Mouse (Mus musculus): ENCODE measurements around the gene Gm44965.

The Gm44965 gene

DNA sequence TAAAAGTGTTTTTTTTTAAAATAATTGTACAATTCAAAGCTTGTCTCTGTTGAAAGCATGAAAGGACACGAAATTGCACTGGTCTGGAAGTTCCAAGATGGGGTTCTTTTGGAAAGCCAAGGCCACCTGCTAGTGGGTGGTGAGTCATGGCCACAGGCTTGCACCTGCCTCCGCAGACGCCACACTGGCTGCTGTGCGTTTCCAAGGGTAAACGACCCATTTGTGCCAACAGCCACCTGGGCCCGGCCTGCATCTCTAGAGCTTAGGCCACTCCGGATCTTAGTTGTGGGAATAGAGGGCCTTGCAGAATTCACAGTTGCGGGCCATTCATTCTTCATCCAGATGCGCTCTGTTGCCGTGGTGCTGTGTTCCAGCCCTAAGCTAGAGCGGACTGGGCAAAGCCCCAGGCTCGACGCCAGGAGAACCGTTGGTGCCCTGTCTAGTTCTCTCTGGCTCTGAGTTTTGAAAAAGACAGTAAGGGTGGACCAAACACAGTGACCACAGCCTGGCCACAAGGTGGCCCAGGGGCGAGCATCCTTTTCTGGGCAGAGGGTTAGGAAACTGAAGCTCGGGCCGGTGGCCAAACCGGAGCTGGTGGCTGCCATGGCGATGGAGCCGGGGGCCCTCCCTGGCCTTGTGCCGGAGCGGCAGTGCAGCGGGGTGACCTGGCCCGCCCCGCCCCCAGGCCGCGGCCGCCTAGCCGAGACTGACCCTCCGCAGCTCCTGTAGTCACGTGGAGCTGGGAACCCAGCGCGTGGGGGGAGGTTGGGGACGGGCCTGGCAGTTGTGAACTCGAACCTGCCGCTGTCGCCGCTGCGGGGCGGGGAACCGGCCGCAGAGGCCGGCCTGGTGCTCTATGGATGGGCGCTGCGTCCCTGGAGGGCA is at the start of gene Gm44965, which contains the start of gene Repin1:
Gm44965 (plus strand) TSS at position 784 of the 885 bp plus-strand sequence.
Repin1 (plus strand) TSS at position 726 of the 885 bp plus-strand sequence.
- peak; percentile 92 for DNase-seq

DNA sequence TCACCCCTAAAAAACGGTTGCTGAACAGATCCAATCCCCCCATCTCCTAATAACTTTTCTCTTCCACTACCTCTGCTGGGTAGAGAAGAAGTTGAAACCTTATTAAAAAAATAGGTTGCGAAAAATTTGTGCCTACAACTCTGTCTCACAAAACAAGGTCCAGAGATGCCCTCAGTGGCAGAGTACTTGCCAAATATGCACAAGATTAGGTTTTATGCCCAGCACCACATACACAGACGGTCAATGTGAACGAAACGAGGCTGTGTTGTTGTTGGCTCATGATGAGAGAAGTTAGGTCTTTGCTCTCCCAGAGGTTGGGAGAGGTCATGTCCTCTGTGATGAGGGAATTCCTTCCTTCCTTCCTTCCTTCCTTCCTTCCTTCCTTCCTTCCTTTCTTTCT is 48.5 kb upstream of the Gm44965 start:
- no peak for DNase-seq

GRCm38 (mm10) chr6:48546271-48546670 is 47.5 kb upstream of the Gm44965 start:
- DNase-seq = no peak

DNA sequence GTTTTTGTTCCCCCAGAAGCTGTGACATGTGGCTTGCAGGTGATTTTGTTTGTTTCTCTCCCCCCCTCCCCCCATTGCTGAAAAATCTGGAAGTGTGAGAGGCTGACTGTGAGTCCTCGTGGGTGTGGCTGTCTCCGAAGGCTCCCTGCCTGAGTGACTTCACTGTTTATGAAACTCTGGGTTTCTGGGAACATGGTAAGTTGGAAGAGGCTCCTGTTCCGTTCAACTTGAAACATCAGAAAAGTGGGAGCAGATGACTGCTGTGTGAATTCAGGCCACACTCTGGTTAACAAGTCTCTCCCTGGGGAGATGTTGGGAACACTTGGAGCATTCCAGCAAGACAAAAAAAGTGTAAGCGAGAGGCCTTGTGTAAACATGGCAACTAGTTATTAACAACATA is 46.9 kb upstream of the Gm44965 start:
- DNase-seq = no peak

- no peak for DNase-seq
Observed at GRCm38 (mm10) chr6:48548314-48548713, 45.4 kb upstream of the Gm44965 start.

GRCm38 (mm10) chr6:48552918-48553317 is 40.8 kb upstream of the Gm44965 start:
- no peak for DNase-seq

DNA sequence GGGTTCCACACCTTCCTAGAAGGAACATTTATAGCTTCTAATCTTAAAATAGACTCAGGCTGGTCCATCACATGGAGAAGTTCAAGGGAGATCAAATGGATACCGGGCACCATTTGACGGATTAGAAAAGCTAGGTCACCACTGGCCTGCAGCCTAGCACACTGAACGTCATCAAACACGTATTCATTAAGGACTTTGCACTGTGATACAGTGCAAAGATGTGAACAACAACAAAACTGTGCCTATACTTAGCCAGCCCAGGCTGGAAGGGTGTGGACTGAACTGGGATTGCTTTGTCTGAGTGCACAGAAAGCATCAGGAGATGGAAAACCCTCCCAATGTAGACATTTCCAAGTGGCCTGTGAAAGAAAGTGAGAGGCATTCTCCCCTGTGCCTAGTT is 39.9 kb upstream of the Gm44965 start:
- no peak for DNase-seq

DNA sequence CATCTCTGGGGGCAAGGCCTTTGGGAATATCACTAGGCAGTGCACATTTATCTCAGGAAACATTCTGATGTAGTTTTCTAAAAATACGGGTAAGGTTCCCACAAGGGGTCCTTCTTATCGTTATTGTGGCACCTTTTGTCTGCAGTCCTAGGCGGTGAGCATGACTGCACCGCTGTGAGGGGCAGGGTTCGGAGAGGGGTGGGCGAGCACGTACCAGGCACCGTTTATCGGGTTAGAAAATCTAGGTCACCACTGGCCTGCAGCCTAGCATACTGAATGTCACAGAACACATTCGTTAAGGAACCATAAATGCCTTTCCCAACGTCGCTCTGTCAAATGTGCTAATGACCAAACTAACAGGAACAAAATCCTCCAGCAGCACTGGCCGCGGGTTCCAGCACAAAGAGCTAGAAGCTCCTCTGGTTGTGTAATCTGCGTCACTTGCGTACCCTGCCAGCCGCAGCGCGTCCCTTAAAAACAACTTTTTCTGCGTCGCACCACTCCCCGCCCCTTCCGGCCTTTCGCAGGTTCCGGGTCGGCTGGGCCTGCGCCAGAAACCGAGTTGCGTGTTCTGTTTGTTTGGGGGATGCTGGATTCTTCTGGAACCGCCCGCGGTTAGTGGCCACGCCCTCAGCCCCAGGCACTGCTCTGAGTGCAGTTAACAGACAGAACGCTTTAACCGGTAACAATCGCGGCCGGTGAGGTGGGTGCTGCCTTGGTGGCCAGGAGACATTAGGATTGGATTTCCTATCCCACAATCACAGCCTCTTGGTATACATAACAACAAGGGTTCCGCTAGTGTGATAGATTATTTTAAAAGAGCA is 39.2 kb upstream of the Gm44965 start, which contains the start of gene Lrrc61:
Lrrc61 (plus strand) TSS at position 517 of the 824 bp plus-strand sequence.
- peak; percentile 97 for DNase-seq

GRCm38 (mm10) chr6:48555104-48555890 is 38.4 kb upstream of the Gm44965 start:
- DNase-seq = peak; percentile 88

DNA sequence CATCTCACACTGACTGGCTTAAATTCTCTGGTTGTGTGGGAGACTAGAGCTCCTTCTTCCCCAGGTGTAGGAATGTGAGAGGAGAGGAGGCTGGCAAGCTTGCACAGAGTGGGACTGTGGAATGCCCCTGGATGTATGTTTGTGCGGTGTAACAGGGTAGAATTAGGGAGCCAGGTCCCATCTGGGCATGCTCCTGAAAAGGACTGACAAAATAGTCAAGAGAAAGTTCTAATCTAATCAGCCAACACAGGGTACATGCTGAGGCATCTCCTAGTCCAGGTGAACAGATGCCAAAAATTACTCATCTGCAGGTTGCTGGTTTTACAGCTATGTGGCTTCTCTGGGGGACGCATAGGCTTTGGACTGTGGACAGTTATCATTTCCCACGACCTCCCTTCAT is 37.8 kb upstream of the Gm44965 start:
- no peak for DNase-seq

DNA sequence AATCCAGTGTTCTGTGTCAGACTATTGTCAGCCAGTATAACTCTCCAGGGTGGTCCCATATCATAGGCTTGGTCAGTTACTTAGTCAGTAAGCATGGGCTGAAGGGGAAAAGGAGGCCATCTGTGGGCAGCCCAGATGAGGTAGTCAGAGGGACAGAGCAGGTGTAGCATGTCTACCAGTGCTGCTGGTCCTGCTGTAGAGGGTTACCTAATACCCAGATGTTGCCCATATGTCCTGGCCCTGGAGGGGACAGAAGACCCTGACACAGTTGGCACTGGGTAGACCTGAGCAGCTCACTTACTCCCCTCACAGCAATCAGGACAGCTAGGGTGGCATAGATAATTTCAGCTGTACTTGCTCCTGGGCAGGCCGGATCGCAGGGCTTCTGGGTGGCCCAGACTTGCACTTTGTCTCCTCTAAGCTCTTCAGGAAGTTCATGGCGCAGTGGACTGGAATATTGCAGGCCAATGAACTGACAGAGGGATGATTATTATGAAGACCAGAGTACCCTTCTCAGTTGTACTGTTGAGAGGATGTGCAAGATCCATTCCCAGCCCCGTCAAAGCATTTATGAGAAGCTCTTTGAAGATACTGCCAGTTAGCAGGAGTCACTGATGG is 27.9 kb upstream of the Gm44965 start:
- DNase-seq = no peak

GRCm38 (mm10) chr6:48566312-48566711 is 27.4 kb upstream of the Gm44965 start:
- no peak for DNase-seq

GRCm38 (mm10) chr6:48568036-48568984 is 25.4 kb upstream of the Gm44965 start:
- no peak for DNase-seq

- no peak for DNase-seq
Observed at GRCm38 (mm10) chr6:48569065-48569807, 24.5 kb upstream of the Gm44965 start.

DNA sequence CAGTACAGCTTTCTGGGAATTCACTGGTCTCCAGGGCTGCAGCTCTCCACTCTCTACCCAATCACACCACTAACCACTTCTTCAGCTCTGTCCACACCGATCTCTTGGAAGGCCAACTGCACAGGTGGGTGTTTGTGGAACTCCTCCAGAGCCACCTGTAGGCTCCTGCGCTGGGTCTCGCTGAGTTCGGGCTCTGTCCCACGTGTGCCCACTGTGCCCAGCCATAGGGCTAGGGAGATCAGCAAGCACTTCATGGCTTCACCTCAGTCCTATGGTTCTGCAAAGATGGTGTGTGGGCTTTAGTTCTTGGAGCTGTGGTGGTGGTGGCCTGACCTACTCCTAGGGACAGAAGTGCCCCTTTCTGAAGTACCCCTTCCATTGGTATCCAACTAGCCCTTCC is 21.7 kb upstream of the Gm44965 start:
- no peak for DNase-seq

DNA sequence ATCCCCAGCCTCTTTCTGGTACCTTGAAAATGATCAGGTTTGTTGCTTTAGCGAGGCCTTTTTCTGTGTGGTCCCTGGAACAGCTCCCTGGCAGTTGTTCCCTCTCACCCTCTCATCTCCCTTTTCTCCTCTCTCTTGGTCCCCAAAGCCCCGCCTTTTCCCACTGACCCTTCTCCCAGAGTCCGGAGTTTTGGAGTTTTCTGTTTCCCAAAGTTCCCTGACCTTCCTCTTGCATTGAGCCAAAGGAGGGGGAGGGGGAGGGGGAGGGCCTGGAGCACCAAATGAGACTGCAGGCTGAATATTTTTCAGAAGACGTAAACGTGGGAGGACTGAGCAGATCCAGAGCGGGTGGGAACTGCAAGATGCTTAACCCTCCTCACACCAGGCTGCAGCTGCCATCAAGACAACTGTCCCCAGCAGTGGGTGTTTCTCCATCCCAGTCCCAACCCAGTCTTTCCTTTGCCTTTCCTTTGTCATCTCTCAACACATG is 21.1 kb upstream of the Gm44965 start, which contains the start of gene Rarres2:
Rarres2 (minus strand) TSS at position 218 of the 490 bp plus-strand sequence.
- no peak for DNase-seq

GRCm38 (mm10) chr6:48573280-48573679 is 20.5 kb upstream of the Gm44965 start:
- no peak for DNase-seq

DNA sequence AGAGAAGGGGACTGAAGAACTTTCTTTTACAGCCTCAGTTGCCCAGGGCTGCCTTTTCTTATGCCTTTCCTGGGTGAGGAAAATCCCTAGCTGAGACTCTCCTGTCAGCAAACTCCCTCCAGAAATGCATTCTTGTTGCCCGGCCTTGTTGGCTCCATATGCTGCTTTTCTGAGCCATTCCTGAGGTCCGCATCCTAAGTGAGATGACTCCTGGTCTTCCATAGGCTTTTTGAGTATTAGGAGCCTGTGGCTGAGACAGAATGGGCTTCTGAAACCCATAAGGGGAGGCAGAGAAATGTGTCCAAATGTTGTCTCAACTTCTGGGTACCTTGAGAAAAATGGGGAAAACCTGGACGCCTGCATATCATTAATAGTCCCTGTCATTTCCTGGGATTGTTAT is 19.8 kb upstream of the Gm44965 start:
- no peak for DNase-seq

DNA sequence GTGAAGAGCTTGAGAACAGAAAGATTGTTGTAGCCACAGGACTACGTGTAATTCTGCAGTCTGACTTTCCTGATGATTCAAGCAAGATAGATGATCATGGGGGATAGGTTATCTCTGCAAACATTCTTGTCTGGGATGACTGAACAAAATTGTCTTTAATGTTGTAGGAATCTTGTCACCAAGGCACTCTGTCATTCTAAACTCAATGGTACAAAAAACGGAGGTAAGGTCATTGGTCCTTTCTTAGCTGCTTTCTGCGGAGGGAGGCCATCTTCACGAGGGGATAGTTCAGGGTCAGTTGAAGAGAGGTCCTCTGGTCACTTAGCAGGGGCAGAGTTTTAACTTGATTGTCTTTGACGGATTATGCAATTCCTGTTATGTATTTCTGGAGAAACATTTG is 15.0 kb upstream of the Gm44965 start:
- DNase-seq = no peak

GRCm38 (mm10) chr6:48579215-48579648 is 14.5 kb upstream of the Gm44965 start:
- DNase-seq = no peak
